Mouse (Mus musculus) heart, postnatal 14 days (tissue): Measurements from ENCODE around the gene Prox2. TPM values are rescaled to one million over a fixed set of nuclear protein-coding genes. Genes with fewer than 3 reads are reported as not detected.
"Not testable (repeated sequence)": the region's sequence is repeated elsewhere in the genome, so short reads cannot be mapped to it uniquely, and the experiment has no call there.

Source experiments
- DNase-seq, 2 experiments: peaks; one replicate each; pipeline ENCODE4 v3.0.0; 2021 to 2022
- intact Hi-C: fragments of 180-260 bp; cut with DNase I; formaldehyde crosslinking; loops from one replicate; pipeline ENCODE4 v1.15.1; 2025
- long read RNA-seq, 2 experiments: library from polyadenylated mRNA; stranded (forward); transcript quantifications; one replicate each; pipeline ENCODE4 v2.0.0; 2021
- total RNA-seq, 2 experiments: library from RNA; stranded (reverse); gene quantifications; 2 replicates each; pipeline ENCODE4 v1.2.3; 2021

The Prox2 gene
- total RNA-seq: 1 to 10 TPM; 1.1 to 2.7 TPM
- long read RNA-seq, experiment 1, partial matches to known transcripts: 0 of 2 reads
- long read RNA-seq, experiment 1, other reads (novel, unspliced or antisense): 2 of 2 reads
- long read RNA-seq, experiment 2, partial matches to known transcripts: 0 of 1 reads
- long read RNA-seq, experiment 2, other reads (novel, unspliced or antisense): 1 of 1 reads

GRCm38 (mm10) chr12:85110698-85111592 lies at the start of gene Prox2, which contains the start of gene Dlst:
Gene Prox2 (minus strand): TSS chr12:85110759.
Gene Dlst (plus strand): TSS chr12:85110833.
- peak; percentile 91 to 93 for DNase-seq
- intact Hi-C loops: no loop called here

- DNase-seq: peak in 1 of 2 experiments; percentile 55
These were observed 49.0 kb upstream of the Prox2 start for GRCm38 (mm10) chr12:85159592-85159991.

GRCm38 (mm10) chr12:85158801-85159200 lies 48.2 kb upstream of the Prox2 start:
- intact Hi-C loops: no loop called here
- no peak for DNase-seq

More at GRCm38 (mm10) chr12:85159592-85159991, 49.0 kb upstream of the Prox2 start:
- intact Hi-C loops: no loop called here

GRCm38 (mm10) chr12:85157797-85158460 lies 47.4 kb upstream of the Prox2 start:
- DNase-seq: no peak
- intact Hi-C loops: no loop called here

GRCm38 (mm10) chr12:85156324-85156723 lies 45.8 kb upstream of the Prox2 start:
- intact Hi-C loops: no loop called here

GRCm38 (mm10) chr12:85153011-85153410 lies 42.5 kb upstream of the Prox2 start:
- no peak for DNase-seq
- intact Hi-C loops: no loop called here

More at GRCm38 (mm10) chr12:85156324-85156723, 45.8 kb upstream of the Prox2 start:
- DNase-seq: no peak

DNA sequence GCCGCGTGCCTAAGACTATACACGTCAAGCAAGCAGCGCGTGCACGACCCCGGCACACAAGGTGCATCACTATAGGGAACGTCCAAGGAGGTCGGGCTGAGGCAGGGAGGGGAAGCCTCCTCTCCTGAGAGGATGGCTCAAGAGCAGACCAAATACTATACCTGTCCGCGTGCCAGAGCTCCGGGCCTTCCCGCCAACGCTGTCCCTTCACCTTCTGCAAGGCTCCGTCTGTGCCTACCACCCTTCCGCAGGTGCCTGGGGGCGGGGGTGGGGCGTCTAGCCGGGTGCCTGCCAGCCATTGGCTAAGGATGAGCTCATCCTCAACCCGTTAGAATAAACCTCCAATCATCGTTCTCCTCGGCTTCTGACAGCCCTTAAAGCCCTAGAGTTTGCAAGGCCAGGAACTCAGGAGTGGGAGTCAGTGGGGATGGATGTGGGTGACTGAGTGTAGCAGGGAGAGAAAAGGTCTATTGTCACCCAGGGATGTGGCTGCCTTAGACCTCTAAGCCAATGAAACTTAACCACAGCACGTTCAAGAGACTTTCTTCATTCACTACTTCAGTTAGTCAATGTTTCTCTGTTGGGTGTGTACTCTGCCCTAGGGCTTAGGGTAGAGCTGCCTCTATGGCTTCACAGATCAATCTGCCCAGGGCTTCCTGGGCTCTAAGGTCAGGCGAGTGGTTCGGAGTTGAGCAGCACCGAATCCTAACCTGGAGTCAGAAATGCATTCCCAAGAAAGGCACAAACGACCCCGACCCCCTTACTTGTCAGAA lies 40.6 kb upstream of the Prox2 start, which contains the start of gene Rps6kl1:
Gene Rps6kl1 (minus strand): TSS at position 263 of the 773 bp plus-strand sequence.
- peak; percentile 37 to 42 for DNase-seq
- intact Hi-C loops: no loop called here

GRCm38 (mm10) chr12:85150321-85151001 lies 39.9 kb upstream of the Prox2 start:
- peak in 1 of 2 experiments; percentile 26 for DNase-seq
- intact Hi-C loops: no loop called here

GRCm38 (mm10) chr12:85146881-85147280 lies 36.3 kb upstream of the Prox2 start:
- intact Hi-C loops: no loop called here
- no peak for DNase-seq

DNA sequence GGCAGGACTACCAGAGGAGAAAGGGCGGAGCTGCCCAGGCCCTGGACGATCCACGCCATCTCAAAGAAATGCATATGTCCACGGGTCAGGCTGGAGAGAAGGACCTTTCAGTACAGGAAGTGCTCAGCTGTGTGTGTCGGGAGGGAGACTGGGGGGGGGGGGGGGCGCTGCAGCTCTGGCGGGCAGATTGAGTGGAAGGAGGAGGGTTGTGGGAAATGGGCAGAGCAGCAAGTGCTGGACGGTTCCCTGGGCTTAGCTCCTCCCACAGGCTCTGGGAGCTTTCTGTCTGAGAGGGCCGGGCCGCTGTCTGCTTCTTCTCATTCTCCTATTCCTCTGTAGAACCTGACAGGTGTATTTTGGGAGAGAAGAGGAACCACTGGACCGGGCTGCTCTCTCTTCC lies 35.8 kb upstream of the Prox2 start:
- peak; percentile 41 to 43 for DNase-seq
- intact Hi-C loops: no loop called here

GRCm38 (mm10) chr12:85145630-85146029 lies 35.1 kb upstream of the Prox2 start:
- peak; percentile 70 to 74 for DNase-seq
- intact Hi-C loops: no loop called here

GRCm38 (mm10) chr12:85144821-85145220 lies 34.3 kb upstream of the Prox2 start:
- intact Hi-C loops: loop anchor here (5.0 kb wide), 1 partner anchor 142 kb away; the partner anchor contains the start of genes Acyp1 and Zc2hc1c
- no peak for DNase-seq

DNA sequence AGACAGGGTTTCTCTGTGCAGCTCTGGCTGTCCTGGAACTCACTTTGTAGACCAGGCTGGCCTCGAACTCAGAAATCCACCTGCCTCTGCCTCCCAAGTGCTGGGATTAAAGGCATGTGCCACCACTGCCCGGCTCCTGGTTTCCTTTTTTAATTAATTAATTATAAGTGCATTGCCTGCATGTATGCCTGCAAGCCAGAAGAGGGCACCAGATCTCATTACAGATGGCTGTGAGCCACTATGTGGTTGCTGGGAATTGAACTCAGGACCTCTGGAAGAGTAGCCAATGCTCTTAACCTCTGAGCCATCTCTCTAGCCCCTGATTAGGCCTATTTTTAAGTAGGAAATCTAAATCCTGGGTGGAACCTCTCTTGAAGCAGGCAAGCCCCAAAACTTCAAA lies 33.7 kb upstream of the Prox2 start:
- not testable (repeated sequence) for DNase-seq
- intact Hi-C loops: loop anchor here (5.0 kb wide), 1 partner anchor 143 kb away; the partner anchor contains the start of genes Acyp1 and Zc2hc1c

- intact Hi-C loops: loop anchor here (1.0 to 5.0 kb wide), 3 partner anchors 26 to 162 kb away; partner anchors contain the start of genes Acyp1 and Zc2hc1c
- peak; percentile 87 to 95 for DNase-seq
These were observed 32.2 kb upstream of the Prox2 start for GRCm38 (mm10) chr12:85142803-85143202.

GRCm38 (mm10) chr12:85141096-85141495 lies 30.5 kb upstream of the Prox2 start:
- intact Hi-C loops: loop anchor here (5.0 kb wide), 1 partner anchor 146 kb away; the partner anchor contains the start of genes Acyp1 and Zc2hc1c
- no peak for DNase-seq

DNA sequence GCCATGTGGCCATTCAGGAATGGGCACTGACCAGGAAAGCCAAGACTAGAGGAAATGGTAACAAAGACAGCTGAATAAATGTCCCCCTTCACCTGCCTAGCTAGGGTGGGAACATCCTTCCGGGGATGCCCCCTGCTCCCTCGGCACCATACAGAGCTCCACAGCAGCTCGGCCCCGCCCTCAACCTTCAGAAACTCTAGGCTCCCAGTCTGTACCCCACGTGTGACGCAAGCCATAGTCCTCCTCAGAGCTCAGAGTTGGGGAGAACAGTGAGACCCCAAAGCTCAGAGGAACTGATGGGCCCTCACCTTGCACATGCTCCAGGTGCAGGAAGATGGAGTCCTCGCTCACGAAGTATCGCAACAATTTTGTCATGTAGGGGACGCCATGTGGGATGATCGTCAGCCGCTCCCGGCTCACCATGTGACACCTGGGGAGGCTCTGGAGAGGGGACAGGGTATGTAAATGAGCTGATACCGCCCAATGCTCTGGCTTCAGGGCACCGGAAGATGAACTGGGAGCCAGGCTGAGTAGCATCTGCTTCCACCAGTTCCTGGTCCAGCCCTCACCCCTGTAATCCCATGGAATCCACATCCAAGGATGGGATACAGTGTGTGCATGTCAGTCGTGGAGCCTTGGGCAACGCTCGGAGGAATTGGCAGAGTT lies 29.6 kb upstream of the Prox2 start:
- no peak for DNase-seq

GRCm38 (mm10) chr12:85136627-85137026 lies 26.1 kb upstream of the Prox2 start:
- DNase-seq: no peak
- intact Hi-C loops: loop anchor here (10.0 kb wide), 1 partner anchor 348 kb away; no protein-coding TSS in a partner anchor

More for the DNA sequence above, 29.6 kb upstream of the Prox2 start:
- intact Hi-C loops: loop anchor here (5.0 kb wide), 1 partner anchor 147 kb away; the partner anchor contains the start of genes Acyp1 and Zc2hc1c
